Mouse (Mus musculus) midbrain, embryonic 13.5 days (tissue): Measurements from ENCODE around the gene Usp5. TPM values are rescaled to one million over a fixed set of nuclear protein-coding genes. Genes with fewer than 3 reads are reported as not detected.

Experiments
- ATAC-seq: fragments of 200-750 bp; cut with Nextera tagmentation; 2 replicates; pipeline ENCODE4 v1.8.0; 2017; ENCODE audit warnings: mild to moderate bottlenecking, moderate TSS enrichment, moderate library complexity
- H3K27ac ChIP-seq: fragments of 300-500 bp; sonication (generic); 2 replicates; pipeline ENCODE4 v1.5.1; 2015; ENCODE audit warnings: inconsistent platforms, mild to moderate bottlenecking, moderate library complexity
- H3K27me3 ChIP-seq: fragments of 300-500 bp; sonication (generic); 2 replicates; pipeline ENCODE4 v1.6.1; 2015; ENCODE audit warnings: mild to moderate bottlenecking, inconsistent platforms
- H3K36me3 ChIP-seq: fragments of 300-500 bp; sonication (generic); 2 replicates; pipeline ENCODE4 v1.6.1; 2015; ENCODE audit warnings: mild to moderate bottlenecking, inconsistent platforms
- H3K4me1 ChIP-seq: fragments of 300-500 bp; sonication (generic); replicated peaks from 2 replicates; pipeline ENCODE4 v1.6.1; 2015; ENCODE audit warnings: inconsistent platforms
- H3K4me2 ChIP-seq: fragments of 300-500 bp; sonication (generic); replicated peaks from 2 replicates; pipeline ENCODE4 v1.6.1; 2015; ENCODE audit warnings: moderate library complexity, mild to moderate bottlenecking, inconsistent platforms
- H3K4me3 ChIP-seq: fragments of 300-500 bp; sonication (generic); replicated peaks from 2 replicates; pipeline ENCODE4 v1.5.1; 2015; ENCODE audit warnings: mild to moderate bottlenecking, inconsistent platforms
- H3K9ac ChIP-seq: fragments of 300-500 bp; sonication (generic); replicated peaks from 2 replicates; pipeline ENCODE4 v1.6.1; 2015; ENCODE audit warnings: mild to moderate bottlenecking, inconsistent platforms
- H3K9me3 ChIP-seq: fragments of 300-500 bp; sonication (generic); 2 replicates; pipeline ENCODE4 v1.6.1; 2016; ENCODE audit warnings: mild to moderate bottlenecking, inconsistent platforms
- WGBS: fragments of 180-500 bp; shearing (Covaris S2); methylation state at CpG from one replicate; pipeline ENCODE4 v1.1.7; 2015; 5-methylcytosine and 5-hydroxymethylcytosine counted together
- polyA plus RNA-seq: library from polyadenylated mRNA; unstranded; fragments of >200 nt; fragmentation: Nextera tagmentation; extraction: Ambion mirVana; gene quantifications from 2 replicates; pipeline ENCODE4 v1.2.1, GENCODE M21; 2015

Gene Usp5
- 202 and 204 TPM in 2 replicates for polyA plus RNA-seq

DNA sequence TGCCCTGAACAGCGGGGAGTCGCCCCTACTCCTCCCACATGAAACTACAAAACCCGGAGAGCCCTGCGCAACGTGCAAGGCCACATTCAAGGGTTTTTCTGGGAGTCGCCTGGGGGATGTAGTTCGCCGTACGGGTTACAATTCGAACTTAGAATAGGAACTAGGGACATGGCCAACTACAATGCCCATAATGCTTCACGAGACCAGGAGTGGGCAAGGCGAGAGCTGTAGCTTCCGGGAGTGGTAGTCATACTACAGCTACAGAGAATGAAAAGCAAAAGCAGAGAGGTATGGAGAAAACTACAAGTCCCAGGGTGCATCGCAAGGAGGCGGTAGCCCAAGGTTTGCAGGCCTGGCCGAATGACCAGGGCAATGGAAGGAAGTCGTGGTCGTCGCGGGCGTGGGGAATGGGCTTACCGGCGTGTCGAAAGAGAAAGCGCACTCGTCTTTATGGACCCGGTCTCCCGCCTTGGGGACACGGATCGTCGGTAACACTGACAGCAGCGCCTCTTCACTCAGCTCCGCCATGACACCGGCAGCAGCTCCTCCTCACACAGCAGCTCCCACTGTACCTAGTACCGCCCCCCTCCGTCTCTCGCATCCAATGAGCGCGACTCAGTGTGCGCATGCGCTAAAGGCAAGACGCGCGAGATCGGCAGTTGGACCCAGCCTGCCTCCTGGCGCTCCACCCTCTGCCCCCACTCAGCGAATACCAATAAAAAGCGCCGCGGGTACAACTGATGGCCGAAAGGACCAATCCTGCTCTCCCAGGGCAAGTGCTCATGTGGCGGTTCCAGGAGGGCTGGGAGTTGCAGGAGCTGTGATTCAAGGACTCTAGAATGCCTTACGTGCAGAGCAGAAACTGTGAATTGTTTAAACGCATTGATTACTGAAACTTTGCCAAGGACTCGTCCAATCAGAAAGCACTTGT is at the start of gene Usp5, which contains the start of gene Cdca3:
Usp5 (minus strand) TSS at position 617 of the 931 bp plus-strand sequence.
Cdca3 (plus strand) TSS at position 680 of the 931 bp plus-strand sequence.
- WGBS: under 1% methylated on average over 55 of the region's 55 CpGs
- Histone ChIP-seq H3K9ac (peak within 1 kb of the TSS; percentile 72), H3K9me3 (no peaks in the 10 kb centered on the region), H3K4me1 (peaks cover 35% of the 10 kb centered on the region), H3K4me3 (peak within 1 kb of the TSS; percentile 51), H3K27ac (peak within 1 kb of the TSS; percentile 92), H3K36me3 (peaks cover 37% of the 10 kb centered on the region), H3K4me2 (peak within 1 kb of the TSS; percentile 89), H3K27me3 (no peaks in the 10 kb centered on the region)
- ATAC-seq: peak; percentile 97

DNA sequence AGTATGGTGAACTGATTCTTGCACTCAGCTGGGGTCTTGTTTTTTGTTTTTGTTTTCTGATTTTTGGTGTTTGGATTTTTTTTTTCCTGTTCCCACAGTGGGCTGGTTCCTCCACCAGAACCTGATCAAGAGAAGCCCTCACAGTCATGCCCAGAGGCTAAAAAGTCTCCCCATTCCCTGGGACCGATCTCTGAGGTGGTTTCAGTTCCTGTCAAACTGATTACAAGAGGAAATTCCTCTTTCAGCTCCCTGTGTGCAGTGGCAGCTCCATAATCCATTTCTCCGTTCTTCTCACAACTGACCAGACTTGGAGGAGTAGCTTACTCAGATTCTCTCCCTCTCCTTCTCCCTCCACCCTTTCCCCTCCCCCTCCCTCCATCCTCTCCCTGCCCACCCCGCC is 45.1 kb upstream of the Usp5 start:
- no peak overlapping the region for H3K4me3 ChIP-seq
- ATAC-seq: no peak
- WGBS: 58% methylated on average over 2 of the region's 3 CpGs
- H3K27me3 ChIP-seq: no peaks in the 10 kb centered on the region
- H3K36me3 ChIP-seq: no peaks in the 10 kb centered on the region
- no peak overlapping the region for H3K9ac ChIP-seq
- no peaks in the 10 kb centered on the region for H3K4me1 ChIP-seq
- H3K27ac ChIP-seq: no peak overlapping the region
- no peak overlapping the region for H3K4me2 ChIP-seq
- H3K9me3 ChIP-seq: no peaks in the 10 kb centered on the region

DNA sequence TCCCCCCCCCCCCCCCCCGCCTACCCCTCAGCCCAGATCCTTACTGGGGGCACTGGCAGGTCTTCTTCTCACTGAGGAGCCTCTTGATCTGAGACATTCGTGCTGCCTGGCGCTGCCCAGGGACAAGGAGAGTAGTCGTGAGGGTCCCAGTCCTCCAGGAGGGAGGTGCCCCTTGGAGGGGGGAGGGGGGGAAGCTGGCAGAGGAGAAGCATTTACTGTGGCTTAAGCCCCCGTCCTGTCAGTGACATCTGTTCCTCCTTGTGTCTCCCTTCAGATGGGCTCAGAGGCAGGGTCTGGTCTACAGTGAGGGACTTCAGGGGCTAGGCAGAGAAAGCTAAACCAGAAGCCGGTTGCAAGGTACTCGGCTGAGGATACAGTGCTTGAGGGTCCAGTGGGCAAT is 37.3 kb upstream of the Usp5 start:
- no peak overlapping the region for H3K4me3 ChIP-seq
- H3K27ac ChIP-seq: no peak overlapping the region
- H3K4me1 ChIP-seq: peaks cover 44% of the 10 kb centered on the region
- H3K36me3 ChIP-seq: no peaks in the 10 kb centered on the region
- no peak for ATAC-seq
- no peaks in the 10 kb centered on the region for H3K9me3 ChIP-seq
- H3K4me2 ChIP-seq: no peak overlapping the region
- H3K9ac ChIP-seq: no peak overlapping the region
- 52% methylated on average over 6 of the region's 7 CpGs for WGBS
- no peaks in the 10 kb centered on the region for H3K27me3 ChIP-seq

DNA sequence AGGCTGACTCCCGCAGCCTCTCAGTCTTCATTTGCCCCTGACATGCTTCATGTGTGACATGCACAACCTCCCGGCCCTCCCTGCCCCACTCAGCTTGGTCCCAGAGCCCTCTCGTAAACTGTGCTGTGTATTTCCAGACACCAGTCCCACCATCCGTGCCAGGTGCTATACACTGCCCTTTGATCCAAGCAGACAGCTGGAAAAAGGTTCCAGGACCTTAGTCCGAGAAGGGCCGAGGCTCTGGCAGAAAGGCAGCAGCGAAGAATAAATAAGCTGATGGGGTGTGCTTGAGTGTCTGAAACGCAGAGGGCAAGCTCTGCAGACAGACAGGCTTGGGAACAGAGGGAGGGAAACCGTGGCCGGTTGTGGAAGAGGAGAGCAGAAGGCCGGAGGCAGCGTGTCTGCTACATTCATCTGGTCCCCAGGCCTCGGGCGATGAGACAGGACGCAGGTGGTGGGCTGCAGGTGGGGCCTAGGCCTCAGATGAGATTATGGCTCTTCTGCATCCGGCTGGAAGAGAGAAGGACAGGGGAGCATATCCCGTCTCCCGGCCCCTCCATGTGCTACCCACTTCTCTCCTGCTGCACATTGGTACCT is 36.6 kb upstream of the Usp5 start:
- 0 out of 2 replicates have a peak, but pooled peaks cover 6% of the 10 kb centered on the region for H3K27me3 ChIP-seq
- no peak overlapping the region for H3K4me3 ChIP-seq
- no peaks in the 10 kb centered on the region for H3K9me3 ChIP-seq
- H3K4me2 ChIP-seq: no peak overlapping the region
- peaks cover 5% of the 10 kb centered on the region; the same call in 1 of the 2 replicates for H3K36me3 ChIP-seq
- no peak for ATAC-seq
- peak overlapping the region; percentile 58 for H3K27ac ChIP-seq
- H3K4me1 ChIP-seq: peaks cover 51% of the 10 kb centered on the region
- WGBS: 51% methylated on average over 18 of the region's 18 CpGs
- H3K9ac ChIP-seq: peak overlapping the region; percentile 41; the same call in 1 of the 2 replicates

DNA sequence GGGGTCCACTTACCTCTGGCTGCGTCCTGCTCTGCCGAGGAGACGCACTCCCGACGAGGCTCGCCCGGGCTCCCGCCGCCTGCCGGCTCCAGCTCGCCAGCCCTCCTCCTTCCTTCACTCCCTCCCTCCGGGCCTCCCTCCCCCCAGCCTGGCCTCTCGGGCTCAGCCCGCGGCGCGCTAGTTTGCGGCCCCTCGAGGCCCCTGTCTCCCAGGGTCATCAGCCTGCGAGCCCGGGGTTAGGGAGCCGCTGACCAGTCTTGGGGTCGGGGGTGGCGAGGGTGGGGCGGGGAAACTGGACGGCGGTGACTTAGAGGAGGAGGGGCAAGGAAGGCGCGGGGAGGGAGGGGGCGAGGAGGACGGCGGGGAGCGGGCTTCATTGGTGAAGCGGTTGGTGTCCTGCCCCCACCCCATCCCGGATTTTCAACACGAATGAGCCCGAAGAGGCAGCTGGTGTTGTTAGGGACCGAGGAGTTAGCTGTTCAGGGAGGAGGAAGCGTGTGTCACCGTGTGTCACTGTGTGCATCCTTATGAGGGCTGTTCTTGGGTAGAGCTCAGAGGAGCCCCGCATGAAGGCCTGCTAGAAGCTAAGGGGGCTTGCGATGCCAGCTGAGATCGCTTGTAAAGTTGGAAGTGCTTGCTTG is 34.5 kb upstream of the Usp5 start, which contains the start of gene Gpr162:
Gpr162 (minus strand) TSS at position 326 of the 641 bp plus-strand sequence.
- Histone ChIP-seq H3K27me3 (0 out of 2 replicates have a peak, but pooled peaks cover 12% of the 10 kb centered on the region), H3K36me3 (peaks cover 6% of the 10 kb centered on the region; the same call in 1 of the 2 replicates), H3K9me3 (no peaks in the 10 kb centered on the region), H3K4me2 (peak within 1 kb of the TSS; percentile 70), H3K9ac (peak within 1 kb of the TSS; percentile 86), H3K4me3 (peak within 1 kb of the TSS; percentile 68), H3K27ac (peak within 1 kb of the TSS; percentile 92), H3K4me1 (peaks cover 69% of the 10 kb centered on the region)
- WGBS: under 1% methylated on average over 41 of the region's 43 CpGs
- peak; percentile 66 for ATAC-seq

DNA sequence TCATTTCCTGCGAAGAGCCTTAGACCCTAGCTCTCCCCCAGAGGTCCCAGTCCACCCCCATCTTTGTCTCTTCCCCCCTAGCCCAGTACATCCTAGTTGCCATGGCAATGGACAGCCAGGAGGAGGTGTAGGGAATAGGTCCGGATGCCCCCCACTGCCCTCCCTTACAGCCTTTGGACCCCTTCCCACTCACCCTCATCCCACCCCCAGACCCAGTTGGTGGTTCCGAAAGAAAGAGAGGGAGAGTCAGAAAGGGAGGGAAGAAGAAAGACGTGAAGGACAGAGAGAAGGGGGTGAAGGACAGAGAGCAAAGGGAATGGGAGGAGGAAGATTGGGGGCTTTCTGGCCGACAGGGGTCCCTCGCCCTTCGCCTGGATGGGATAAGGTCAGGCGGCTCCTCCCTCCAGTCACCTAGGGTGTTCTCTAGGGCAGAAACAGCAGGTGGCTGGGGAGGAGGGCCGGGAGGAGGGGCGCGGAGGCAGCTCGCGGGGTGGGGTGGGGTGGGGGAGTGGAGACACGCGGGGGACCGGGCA is 33.9 kb upstream of the Usp5 start:
- ATAC-seq: peak; percentile 37
- Histone ChIP-seq H3K27me3 (0 out of 2 replicates have a peak, but pooled peaks cover 12% of the 10 kb centered on the region), H3K4me3 (peak overlapping the region; percentile 68), H3K4me2 (peak overlapping the region; percentile 70), H3K36me3 (peaks cover 6% of the 10 kb centered on the region; the same call in 1 of the 2 replicates), H3K9ac (peak overlapping the region; percentile 86), H3K4me1 (peaks cover 75% of the 10 kb centered on the region), H3K9me3 (no peaks in the 10 kb centered on the region), H3K27ac (peak overlapping the region; percentile 92)
- under 1% methylated on average over 16 of the region's 16 CpGs for WGBS

DNA sequence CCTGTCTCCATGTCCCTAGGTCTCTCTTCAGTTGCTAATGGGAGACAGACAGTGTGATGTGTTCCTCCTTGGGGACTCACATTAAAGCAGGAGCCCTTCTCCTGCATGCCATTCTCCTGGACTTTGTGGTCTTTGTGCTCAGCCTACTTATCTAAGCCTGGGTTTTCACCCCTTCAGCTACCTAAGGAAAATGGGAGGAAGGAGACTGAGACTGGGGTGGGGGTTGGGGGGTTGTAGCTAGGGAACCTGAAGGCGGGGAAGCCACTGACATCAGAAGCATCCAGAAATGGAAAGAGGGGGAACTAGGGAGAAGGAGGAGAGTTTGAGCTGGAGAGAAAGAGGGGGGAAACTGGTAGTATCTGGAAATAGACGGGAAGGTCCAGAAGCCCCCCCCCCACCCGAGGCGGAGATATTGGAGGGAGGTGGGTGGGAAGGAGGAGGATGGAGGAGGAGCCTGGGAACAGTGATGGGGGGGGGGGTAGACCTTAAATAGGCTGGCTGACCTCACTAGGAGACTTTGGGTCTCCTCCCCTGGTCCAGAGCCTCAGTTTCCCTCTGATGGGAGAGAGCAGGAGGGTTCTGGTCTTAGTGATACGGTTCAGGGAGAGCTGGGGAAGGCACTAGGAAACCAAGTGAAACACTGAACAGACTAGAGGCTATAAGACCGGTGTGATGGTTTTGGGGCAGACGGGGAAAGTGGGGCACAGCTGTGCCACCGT is 33.3 kb upstream of the Usp5 start:
- ATAC-seq: no peak; the same call in 1 of the 2 replicates

DNA sequence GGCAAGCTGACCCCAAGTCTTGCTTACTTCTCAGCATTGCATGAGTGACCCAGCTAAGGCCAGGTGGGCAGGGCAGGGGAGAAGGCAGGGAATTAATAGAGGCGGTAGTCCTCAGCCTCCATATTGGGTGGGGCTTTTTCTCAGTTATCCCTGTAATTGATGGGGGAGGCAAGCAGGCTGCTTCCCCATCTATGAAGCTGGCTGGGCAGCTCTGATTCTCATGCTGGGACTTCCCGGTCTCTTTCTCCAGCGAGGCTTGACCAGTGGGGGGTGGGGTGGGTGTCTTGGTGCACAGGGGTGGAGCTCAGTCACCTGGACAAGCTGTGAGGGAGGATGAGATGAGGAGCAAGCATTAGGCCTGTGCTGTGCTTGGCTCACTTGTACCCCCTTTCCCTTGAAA is 32.5 kb upstream of the Usp5 start:
- WGBS: 37% methylated on average over 3 of the region's 3 CpGs
- no peak for ATAC-seq
- peak overlapping the region; percentile 70 for H3K4me2 ChIP-seq
- peak overlapping the region; percentile 92 for H3K27ac ChIP-seq
- peak overlapping the region; percentile 86 for H3K9ac ChIP-seq
- peaks cover 6% of the 10 kb centered on the region; the same call in 1 of the 2 replicates for H3K36me3 ChIP-seq
- H3K4me3 ChIP-seq: peak overlapping the region; percentile 68
- H3K4me1 ChIP-seq: peaks cover 81% of the 10 kb centered on the region
- H3K27me3 ChIP-seq: 0 out of 2 replicates have a peak, but pooled peaks cover 12% of the 10 kb centered on the region
- H3K9me3 ChIP-seq: no peaks in the 10 kb centered on the region

More for the DNA sequence above, 33.3 kb upstream of the Usp5 start:
- peak overlapping the region; percentile 92 for H3K27ac ChIP-seq
- peak overlapping the region; percentile 70 for H3K4me2 ChIP-seq
- 11% methylated on average over 8 of the region's 8 CpGs for WGBS
- peaks cover 81% of the 10 kb centered on the region for H3K4me1 ChIP-seq
- H3K9me3 ChIP-seq: no peaks in the 10 kb centered on the region
- peak overlapping the region; percentile 68 for H3K4me3 ChIP-seq
- peaks cover 6% of the 10 kb centered on the region; the same call in 1 of the 2 replicates for H3K36me3 ChIP-seq
- H3K27me3 ChIP-seq: 0 out of 2 replicates have a peak, but pooled peaks cover 12% of the 10 kb centered on the region
- peak overlapping the region; percentile 86 for H3K9ac ChIP-seq

DNA sequence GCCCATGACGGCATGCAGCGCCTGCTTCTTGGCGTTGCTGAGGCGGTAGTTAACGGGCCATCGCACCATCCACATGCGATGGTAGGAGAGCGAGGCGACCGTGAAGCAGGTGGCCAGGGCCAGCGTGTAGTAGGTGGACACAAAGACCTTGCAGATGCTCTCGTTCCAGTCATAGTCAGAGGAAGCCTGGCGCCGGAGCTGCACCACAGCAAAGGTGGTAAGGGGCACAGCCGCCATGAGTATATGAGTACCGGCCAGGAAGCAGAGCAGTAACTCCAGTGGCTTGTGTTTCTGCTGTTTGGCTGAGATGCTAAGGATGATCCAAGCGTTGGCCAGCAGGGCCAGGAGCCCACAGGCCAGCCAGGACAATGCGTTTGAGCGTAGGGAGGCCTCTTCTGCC is 32.0 kb upstream of the Usp5 start:
- H3K9me3 ChIP-seq: no peaks in the 10 kb centered on the region
- peaks cover 82% of the 10 kb centered on the region for H3K4me1 ChIP-seq
- H3K27ac ChIP-seq: peak overlapping the region; percentile 92
- H3K36me3 ChIP-seq: peaks cover 6% of the 10 kb centered on the region; the same call in 1 of the 2 replicates
- 0 out of 2 replicates have a peak, but pooled peaks cover 12% of the 10 kb centered on the region for H3K27me3 ChIP-seq
- H3K4me2 ChIP-seq: peak overlapping the region; percentile 70
- whole genome bisulfite sequencing: 79% methylated on average over 19 of the region's 19 CpGs
- peak overlapping the region; percentile 86 for H3K9ac ChIP-seq
- peak overlapping the region; percentile 68 for H3K4me3 ChIP-seq
- ATAC-seq: no peak

DNA sequence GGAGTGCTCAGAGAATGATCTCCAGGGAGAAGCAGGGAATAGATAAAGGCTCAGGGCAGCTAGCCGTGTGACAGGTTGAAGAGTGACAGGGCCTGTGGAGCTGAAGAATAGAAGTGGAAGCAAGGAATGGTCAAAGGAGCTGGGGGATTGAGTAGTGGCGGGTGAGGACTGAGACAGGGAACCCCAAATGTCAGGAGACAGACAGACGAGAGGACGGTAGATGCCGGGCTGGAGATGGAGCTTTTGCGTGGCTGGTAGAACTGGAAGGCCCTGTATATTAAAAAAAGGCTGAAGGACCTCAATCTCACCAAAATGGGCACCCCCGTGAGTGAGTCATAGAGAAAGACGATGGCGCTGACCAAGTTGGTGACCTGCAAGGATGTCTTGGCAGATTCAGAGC is 31.2 kb upstream of the Usp5 start:
- Histone ChIP-seq H3K36me3 (peaks cover 6% of the 10 kb centered on the region; the same call in 1 of the 2 replicates), H3K4me1 (peaks cover 82% of the 10 kb centered on the region), H3K27ac (peak overlapping the region; percentile 92), H3K4me3 (no peak overlapping the region), H3K9me3 (no peaks in the 10 kb centered on the region), H3K27me3 (0 out of 2 replicates have a peak, but pooled peaks cover 12% of the 10 kb centered on the region), H3K9ac (peak overlapping the region; percentile 86), H3K4me2 (peak overlapping the region; percentile 70)
- 75% methylated on average over 9 of the region's 9 CpGs for WGBS
- no peak for ATAC-seq
